Comparison of ENCODE assay signal across 24 mouse cellular contexts in the genomic region with DNA sequence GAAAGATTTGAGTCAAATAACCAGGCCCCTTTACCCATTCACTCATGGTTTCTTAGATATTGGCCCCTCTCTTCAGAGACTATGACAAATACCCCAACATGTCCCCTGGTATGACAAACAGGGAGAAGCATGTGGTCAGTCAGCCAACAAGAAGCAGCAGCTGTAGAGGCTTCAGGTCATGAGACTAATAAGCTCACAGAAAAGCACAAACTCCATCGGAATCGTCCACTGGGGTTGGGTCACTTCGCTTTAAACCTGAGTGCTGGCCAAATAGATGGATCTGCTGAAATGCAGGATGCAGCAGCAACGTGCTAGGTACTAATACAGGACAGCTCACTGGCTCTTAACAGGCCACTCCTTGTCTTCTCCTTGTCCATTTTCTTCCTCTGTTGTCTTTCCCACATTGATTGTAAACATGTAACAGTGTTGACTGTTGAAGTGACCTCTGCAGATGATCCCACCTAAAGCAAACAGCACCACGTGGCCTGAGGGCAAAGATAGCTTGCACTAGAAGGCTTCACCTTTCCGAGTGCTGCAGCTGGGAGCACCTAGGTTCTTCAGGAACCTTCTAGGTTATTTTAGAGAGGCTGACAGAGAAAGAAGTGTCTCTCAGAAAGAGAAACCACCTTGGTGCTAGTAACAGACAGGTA. TPM values are rescaled to one million over a fixed set of nuclear protein-coding genes. Genes with fewer than 3 reads are reported as not detected.
DNase-seq lines count a peak whose midpoint lies in the region; ATAC-seq and TF ChIP-seq lines count a peak whose summit lies in the region.
"Had no signal": no experiment of that assay in that cellular context is flagged by ENCODE, and none has a peak within 500 bp of the region (broad histone marks: within the 10 kb centered on the region; RNA-seq: fewer than 3 reads in every experiment).

No protein-coding gene starts in this region.

- no peak for TF ChIP-seq CTCF in liver, adult 2 months (IDR thresholded peaks at IDR 0.05; ENCODE audit: low read depth, low read length)

- 28% methylated on average over 6 of the region's 6 CpGs for WGBS in liver, adult 2 months
- 61% methylated on average over 6 of the region's 6 CpGs for WGBS in liver, embryonic 12.5 days (ENCODE audit: insufficient replicate concordance)
- 55% methylated on average over 6 of the region's 6 CpGs for WGBS in liver, embryonic 16.5 days (ENCODE audit: insufficient replicate concordance)
- WGBS in liver, embryonic 11.5 days, result 72% methylated on average over 6 of the region's 6 CpGs

- no peak overlapping the region for H3K9ac ChIP-seq in liver, adult 2 months (ENCODE audit: low read depth, low read length)
- no peak overlapping the region for H3K9ac ChIP-seq in liver, embryonic 12.5 days
- no peak overlapping the region for H3K9ac ChIP-seq in liver, embryonic 16.5 days (ENCODE audit: low read depth, low read length)
- H3K9ac ChIP-seq in liver, embryonic 11.5 days (ENCODE audit: low read depth, low read length), result no peak overlapping the region
- H3K9ac ChIP-seq: embryonic facial prominence, embryonic 13.5 days; embryonic facial prominence, embryonic 15.5 days; forebrain, embryonic 13.5 days; forebrain, embryonic 15.5 days had no signal

- DNase-seq in liver, adult 2 months (ENCODE audit: extremely low read depth, low read depth, low spot score), result peak; percentile 70
- no peak for DNase-seq in liver, embryonic 11.5 days (ENCODE audit: low spot score)
- DNase-seq in yolk sac, embryonic 10.5 days (ENCODE audit: low spot score), result peak; percentile 70
- DNase-seq: adrenal gland, adult 2 months; adrenal gland, postnatal 10 days; adrenal gland, postnatal 25 days; cerebellum, adult 11 months; cerebellum, adult 18-20 months; cerebellum, adult 8-10 months; cerebellum, adult 9-11 months; cerebellum, postnatal 14 days; cerebellum, postnatal 36 days; embryo, embryonic 11 days had no signal

- no peak overlapping the region for H3K27ac ChIP-seq in liver, adult 2 months (replicated peaks; ENCODE audit: insufficient read depth, low read depth, low read length)
- H3K27ac ChIP-seq in liver, embryonic 12.5 days, result no peak overlapping the region
- H3K27ac ChIP-seq in liver, embryonic 16.5 days (ENCODE audit: low read length), result no peak overlapping the region
- H3K27ac ChIP-seq in liver, embryonic 11.5 days (ENCODE audit: low read depth, low read length), result no peak overlapping the region
- H3K27ac ChIP-seq: embryonic facial prominence, embryonic 13.5 days; embryonic facial prominence, embryonic 15.5 days; forebrain, embryonic 13.5 days; forebrain, embryonic 15.5 days had no signal

- no peaks in the 10 kb centered on the region for H3K79me2 ChIP-seq in liver, adult 2 months (ENCODE audit: control insufficient read depth, insufficient read depth, low read length)

- no peaks in the 10 kb centered on the region for H3K36me3 ChIP-seq in liver, adult 2 months (ENCODE audit: control insufficient read depth, insufficient read depth, low read length)
- H3K36me3 ChIP-seq in liver, embryonic 12.5 days, result no peaks in the 10 kb centered on the region
- no peaks in the 10 kb centered on the region for H3K36me3 ChIP-seq in liver, embryonic 16.5 days (ENCODE audit: control insufficient read depth, insufficient read depth)
- no peaks in the 10 kb centered on the region for H3K36me3 ChIP-seq in liver, embryonic 11.5 days (ENCODE audit: control insufficient read depth, insufficient read depth, low read length)
- H3K36me3 ChIP-seq: embryonic facial prominence, embryonic 13.5 days; embryonic facial prominence, embryonic 15.5 days; forebrain, embryonic 15.5 days had no signal

- TF ChIP-seq POLR2A in liver, adult 2 months (IDR thresholded peaks at IDR 0.05; ENCODE audit: extremely low read depth, insufficient read depth, low read length), result no peak

- no peak for ATAC-seq in liver, embryonic 12.5 days
- ATAC-seq in liver, embryonic 16.5 days (ENCODE audit: low read depth), result peak; percentile 50; the same call in 1 of the 2 replicates
- no peak for ATAC-seq in liver, embryonic 11.5 days (replicated peaks; ENCODE audit: low FRiP score)
- no peak for ATAC-seq in erythroid progenitor cell, adult 5-6 weeks (replicated peaks; ENCODE audit: low FRiP score, poor library complexity, severe bottlenecking)
- ATAC-seq: forebrain, embryonic 13.5 days; forebrain, embryonic 15.5 days had no signal

- H3K4me2 ChIP-seq in liver, embryonic 12.5 days, result no peak overlapping the region
- H3K4me2 ChIP-seq in liver, embryonic 16.5 days (ENCODE audit: low read depth, low read length), result no peak overlapping the region
- H3K4me2 ChIP-seq in liver, embryonic 11.5 days, result no peak overlapping the region
- H3K4me2 ChIP-seq: embryonic facial prominence, embryonic 13.5 days; embryonic facial prominence, embryonic 15.5 days; forebrain, embryonic 13.5 days; forebrain, embryonic 15.5 days had no signal

- H3K9me3 ChIP-seq in liver, embryonic 12.5 days (replicated peaks), result no peaks in the 10 kb centered on the region
- no peaks in the 10 kb centered on the region for H3K9me3 ChIP-seq in liver, embryonic 16.5 days (replicated peaks; ENCODE audit: control insufficient read depth, low read length)
- H3K9me3 ChIP-seq in liver, embryonic 11.5 days (ENCODE audit: control insufficient read depth, low read length), result no peaks in the 10 kb centered on the region
- H3K9me3 ChIP-seq: embryonic facial prominence, embryonic 13.5 days; embryonic facial prominence, embryonic 15.5 days; forebrain, embryonic 13.5 days; forebrain, embryonic 15.5 days had no signal

- H3K4me3 ChIP-seq in liver, adult 2 months (ENCODE audit: insufficient read depth, low read depth, low read length), result no peak overlapping the region
- H3K4me3 ChIP-seq in liver, embryonic 12.5 days, result no peak overlapping the region
- H3K4me3 ChIP-seq in liver, embryonic 16.5 days (ENCODE audit: low read depth, low read length), result no peak overlapping the region
- H3K4me3 ChIP-seq in liver, embryonic 11.5 days (ENCODE audit: low read depth, low read length), result no peak overlapping the region
- H3K4me3 ChIP-seq: embryonic facial prominence, embryonic 13.5 days; embryonic facial prominence, embryonic 15.5 days; erythroblast, embryonic 14.5 days; forebrain, embryonic 13.5 days; forebrain, embryonic 15.5 days had no signal

- H3K4me1 ChIP-seq in liver, adult 2 months (ENCODE audit: control insufficient read depth, insufficient read depth, low read length), result peaks cover 8% of the 10 kb centered on the region
- no peaks in the 10 kb centered on the region for H3K4me1 ChIP-seq in liver, embryonic 12.5 days
- no peaks in the 10 kb centered on the region; the same call in 1 of the 2 replicates for H3K4me1 ChIP-seq in liver, embryonic 16.5 days (ENCODE audit: control insufficient read depth, low read depth, low read length)
- H3K4me1 ChIP-seq in liver, embryonic 11.5 days (replicated peaks; ENCODE audit: control insufficient read depth, insufficient read depth, low read length), result no peaks in the 10 kb centered on the region
- H3K4me1 ChIP-seq: embryonic facial prominence, embryonic 15.5 days; forebrain, embryonic 13.5 days; forebrain, embryonic 15.5 days had no signal

- no peaks in the 10 kb centered on the region for H3K27me3 ChIP-seq in liver, adult 2 months (ENCODE audit: control insufficient read depth, insufficient read depth, low read length)
- no peaks in the 10 kb centered on the region for H3K27me3 ChIP-seq in liver, embryonic 12.5 days (replicated peaks)
- no peaks in the 10 kb centered on the region for H3K27me3 ChIP-seq in liver, embryonic 16.5 days (ENCODE audit: control insufficient read depth, insufficient read depth, low read depth, low read length)
- H3K27me3 ChIP-seq in liver, embryonic 11.5 days (replicated peaks; ENCODE audit: control insufficient read depth, insufficient read depth, low read length), result no peaks in the 10 kb centered on the region
- H3K27me3 ChIP-seq: embryonic facial prominence, embryonic 13.5 days; embryonic facial prominence, embryonic 15.5 days; forebrain, embryonic 13.5 days; forebrain, embryonic 15.5 days had no signal

RNA-seq across cellular contexts. Expression of a gene that starts 33.9 kb away (rescaled TPM):
- 0.74 and 1.6 TPM in 2 replicates for total RNA-seq in liver, adult 2 months (2014; rRNA removed)
- polyA plus RNA-seq in liver, adult 2 months (2012; rRNA removed), result 0.29 and 0.48 TPM in 2 replicates
- polyA plus RNA-seq in liver, embryonic 12.5 days (2016; fragmentation: Nextera tagmentation; extraction: Ambion mirVana), result 1.3 and 1.4 TPM in 2 replicates
- 2.5 and 3.0 TPM in 2 replicates for polyA plus RNA-seq in liver, embryonic 16.5 days (2015; fragmentation: Nextera tagmentation; extraction: Ambion mirVana)
- 1.7 and 1.9 TPM in 2 replicates for polyA plus RNA-seq in liver, embryonic 11.5 days (2014; fragmentation: Nextera tagmentation; extraction: Ambion mirVana)
- not detected in 2 replicates for total RNA-seq in erythroid progenitor cell, adult 5-6 weeks (2015; ENCODE audit: low replicate concordance)
- total RNA-seq in erythroid progenitor cell, adult 5-6 weeks (2017; ENCODE audit: low replicate concordance), result 1.2 TPM in 1 of 2 replicates, not detected in the other
- total RNA-seq: common myeloid progenitor, adult 5-6 weeks; MEL had no signal
- polyA plus RNA-seq: C2C12; erythroblast, embryonic 14.5 days had no signal
